Mouse (Mus musculus): Measurements from ENCODE around the gene Nod1. TPM values are rescaled to one million over a fixed set of nuclear protein-coding genes. Genes with fewer than 3 reads are reported as not detected.

The Nod1 gene
- polyA plus RNA-seq, 1 experiment from 2014 or later: 3.0 TPM

DNA sequence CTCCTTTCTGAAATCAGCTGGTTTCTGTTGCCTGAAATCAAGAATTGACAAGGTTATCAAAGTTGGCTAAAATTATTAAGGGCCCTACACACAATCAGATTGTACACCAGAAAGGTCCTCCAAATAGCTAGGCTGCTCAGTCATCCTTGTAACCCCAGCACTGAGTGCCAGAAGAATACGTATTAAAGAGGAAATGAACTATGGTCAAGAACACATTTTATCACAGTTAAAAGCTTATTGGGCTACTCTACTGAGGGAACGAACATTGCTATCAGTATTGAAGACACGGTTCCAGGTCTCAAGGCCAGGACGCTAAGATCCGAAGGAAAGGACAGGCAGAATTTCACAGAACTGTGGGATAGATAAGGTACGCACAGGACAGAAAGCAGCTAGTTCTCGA, 19.7 kb upstream of the Nod1 start:
- ATAC-seq (ENCODE audit: insufficient read depth, low FRiP score, low TSS enrichment) (no peak), DNase-seq (ENCODE audit: low spot score) (no peak)
- peak overlapping the region; percentile 51 for H3K4me3 ChIP-seq (ENCODE audit: low read depth, low read length)
- 0 out of 2 replicates have a peak, but pooled peaks cover 2% of the 10 kb centered on the region for H3K4me1 ChIP-seq (ENCODE audit: control insufficient read depth, insufficient read depth, low read length)
- H3K36me3 ChIP-seq (ENCODE audit: control insufficient read depth, insufficient read depth, low read length): no peaks in the 10 kb centered on the region
- peak overlapping the region; percentile 86 for H3K4me2 ChIP-seq (ENCODE audit: low read depth)
- H3K9me3 ChIP-seq (ENCODE audit: control insufficient read depth, low read length): no peaks in the 10 kb centered on the region
- no peaks in the 10 kb centered on the region for H3K27me3 ChIP-seq (ENCODE audit: control insufficient read depth, insufficient read depth, low read length)
- 11% methylated on average over 7 of the region's 7 CpGs for WGBS
- 0 out of 2 replicates have a peak overlapping the region, but pooled peaks have one; percentile 20 for H3K27ac ChIP-seq (ENCODE audit: low read depth, low read length)
- H3K9ac ChIP-seq (ENCODE audit: low read length): peak overlapping the region; percentile 60

DNA sequence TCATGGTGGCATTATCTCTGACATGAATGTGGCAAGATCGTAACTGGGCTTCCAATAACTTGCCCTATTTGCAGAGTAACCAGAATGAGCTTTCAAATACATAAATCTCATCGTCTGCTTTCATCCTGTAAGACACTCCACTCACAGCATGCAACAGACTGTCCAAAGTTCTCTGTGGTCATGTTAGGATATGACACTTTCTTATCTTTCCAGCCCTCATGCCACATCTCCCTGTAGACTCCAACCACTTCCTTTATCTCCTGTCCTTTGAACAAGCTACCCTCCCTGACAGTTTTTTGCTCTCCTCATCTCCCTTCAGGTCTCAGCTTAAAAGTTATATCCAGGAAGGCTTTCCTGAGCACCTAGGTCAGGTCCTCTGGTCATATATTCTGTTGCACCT, 18.8 kb upstream of the Nod1 start:
- DNase-seq (ENCODE audit: low spot score): no peak
- H3K4me1 ChIP-seq (ENCODE audit: control insufficient read depth, insufficient read depth, low read length): 0 out of 2 replicates have a peak, but pooled peaks cover 2% of the 10 kb centered on the region
- WGBS: 89% methylated on average over 2 of the region's 2 CpGs

DNA sequence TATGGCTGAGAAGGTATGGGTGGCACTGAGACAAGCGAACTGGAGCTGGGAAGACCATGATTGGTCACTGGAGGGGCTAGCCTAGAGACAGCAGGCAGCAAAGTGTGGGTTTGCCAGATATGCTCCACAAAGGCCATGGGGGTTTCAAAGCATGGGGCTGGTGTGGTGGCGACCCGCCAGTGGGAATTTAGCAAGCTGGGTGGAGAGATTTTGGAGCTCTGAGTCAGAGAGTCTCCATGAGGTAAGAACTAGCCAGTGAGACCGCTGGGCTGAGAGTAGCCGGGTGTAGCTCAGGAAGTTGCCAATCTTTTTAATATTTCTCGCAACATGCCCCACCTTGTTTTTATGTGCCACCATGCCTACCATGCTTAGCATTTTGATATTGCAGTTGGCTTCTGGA, 15.7 kb upstream of the Nod1 start:
- no peak for ATAC-seq (ENCODE audit: insufficient read depth, low FRiP score, low TSS enrichment)
- no peak overlapping the region for H3K27ac ChIP-seq (ENCODE audit: low read depth, low read length)
- H3K9ac ChIP-seq (ENCODE audit: low read length): no peak overlapping the region
- no peak overlapping the region for H3K4me2 ChIP-seq (ENCODE audit: low read depth)
- H3K9me3 ChIP-seq (ENCODE audit: control insufficient read depth, low read length): no peaks in the 10 kb centered on the region
- no peaks in the 10 kb centered on the region for H3K27me3 ChIP-seq (ENCODE audit: control insufficient read depth, insufficient read depth, low read length)
- 0 out of 2 replicates have a peak, but pooled peaks cover 2% of the 10 kb centered on the region for H3K4me1 ChIP-seq (ENCODE audit: control insufficient read depth, insufficient read depth, low read length)
- H3K4me3 ChIP-seq (ENCODE audit: low read depth, low read length): no peak overlapping the region
- WGBS: 93% methylated on average over 6 of the region's 6 CpGs
- DNase-seq (ENCODE audit: low spot score): no peak
- no peaks in the 10 kb centered on the region for H3K36me3 ChIP-seq (ENCODE audit: control insufficient read depth, insufficient read depth, low read length)

More for the DNA sequence above, 18.8 kb upstream of the Nod1 start:
- no peaks in the 10 kb centered on the region for H3K27me3 ChIP-seq (ENCODE audit: control insufficient read depth, insufficient read depth, low read length)
- no peak overlapping the region for H3K4me3 ChIP-seq (ENCODE audit: low read depth, low read length)
- H3K27ac ChIP-seq (ENCODE audit: low read depth, low read length): no peak overlapping the region
- H3K4me2 ChIP-seq (ENCODE audit: low read depth): no peak overlapping the region
- H3K9me3 ChIP-seq (ENCODE audit: control insufficient read depth, low read length): no peaks in the 10 kb centered on the region
- no peak for ATAC-seq (ENCODE audit: insufficient read depth, low FRiP score, low TSS enrichment)
- no peaks in the 10 kb centered on the region for H3K36me3 ChIP-seq (ENCODE audit: control insufficient read depth, insufficient read depth, low read length)
- H3K9ac ChIP-seq (ENCODE audit: low read length): no peak overlapping the region

DNA sequence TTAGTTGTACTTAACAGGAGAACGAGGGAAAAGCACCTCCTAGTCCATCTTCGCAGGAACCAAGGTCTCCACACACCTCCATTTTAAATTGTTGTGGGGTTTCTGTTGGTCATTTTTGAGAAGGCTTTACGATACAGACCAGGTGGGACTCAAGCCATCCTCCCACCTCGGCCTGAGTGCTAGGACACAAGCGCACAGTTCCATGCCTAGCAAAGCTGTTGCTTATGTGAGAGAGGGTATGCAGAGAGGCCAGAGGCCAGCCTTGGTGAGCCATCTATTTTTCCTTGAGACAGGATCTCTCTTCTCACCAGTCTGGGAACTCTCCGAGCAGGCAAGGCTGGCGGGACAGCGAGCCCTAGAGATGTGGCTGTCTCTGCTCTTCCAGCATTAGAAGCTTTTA, 11.7 kb upstream of the Nod1 start:
- DNase-seq (ENCODE audit: low spot score) (no peak), ATAC-seq (ENCODE audit: insufficient read depth, low FRiP score, low TSS enrichment) (no peak)
- no peak overlapping the region for H3K4me3 ChIP-seq (ENCODE audit: low read depth, low read length)
- 96% methylated on average over 8 of the region's 8 CpGs for WGBS
- no peaks in the 10 kb centered on the region for H3K36me3 ChIP-seq (ENCODE audit: control insufficient read depth, insufficient read depth, low read length)
- no peak overlapping the region for H3K27ac ChIP-seq (ENCODE audit: low read depth, low read length)
- H3K9ac ChIP-seq (ENCODE audit: low read length): no peak overlapping the region
- H3K4me2 ChIP-seq (ENCODE audit: low read depth): no peak overlapping the region
- H3K27me3 ChIP-seq (ENCODE audit: control insufficient read depth, insufficient read depth, low read length): no peaks in the 10 kb centered on the region
- no peaks in the 10 kb centered on the region for H3K9me3 ChIP-seq (ENCODE audit: control insufficient read depth, low read length)
- no peaks in the 10 kb centered on the region for H3K4me1 ChIP-seq (ENCODE audit: control insufficient read depth, insufficient read depth, low read length)

DNA sequence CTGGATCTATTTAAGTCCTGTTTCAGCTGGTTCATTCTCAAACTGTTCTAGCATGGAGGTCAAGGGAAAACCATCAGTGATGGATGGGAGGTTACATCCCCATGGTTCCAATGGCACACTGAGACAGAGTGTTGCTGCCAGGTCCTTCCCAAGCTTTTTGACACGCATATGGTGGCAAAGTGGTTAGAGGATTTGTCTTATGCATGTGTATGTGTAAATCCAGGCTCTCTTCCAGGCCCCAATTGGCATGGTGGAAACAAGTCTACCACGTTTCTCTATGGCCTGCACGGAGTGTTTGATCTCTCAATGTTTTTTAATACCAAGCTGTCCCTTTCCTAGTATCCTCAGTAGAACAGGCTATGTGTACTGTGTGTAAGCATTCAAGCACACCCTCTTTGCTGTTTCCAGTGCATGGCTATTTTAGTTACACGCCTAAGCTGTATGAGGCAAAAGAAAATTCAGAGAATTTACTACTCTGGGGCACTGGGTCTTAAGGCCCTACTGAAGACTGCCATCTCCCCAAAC, 11.2 kb upstream of the Nod1 start:
- ATAC-seq (ENCODE audit: insufficient read depth, low FRiP score, low TSS enrichment) (no peak), DNase-seq (ENCODE audit: low spot score) (no peak)
- H3K27me3 ChIP-seq (ENCODE audit: control insufficient read depth, insufficient read depth, low read length): no peaks in the 10 kb centered on the region
- no peaks in the 10 kb centered on the region for H3K4me1 ChIP-seq (ENCODE audit: control insufficient read depth, insufficient read depth, low read length)
- H3K36me3 ChIP-seq (ENCODE audit: control insufficient read depth, insufficient read depth, low read length): no peaks in the 10 kb centered on the region
- H3K4me3 ChIP-seq (ENCODE audit: low read depth, low read length): no peak overlapping the region
- no peak overlapping the region for H3K9ac ChIP-seq (ENCODE audit: low read length)
- no peak overlapping the region for H3K4me2 ChIP-seq (ENCODE audit: low read depth)
- 93% methylated on average over 4 of the region's 4 CpGs for WGBS
- no peaks in the 10 kb centered on the region for H3K9me3 ChIP-seq (ENCODE audit: control insufficient read depth, low read length)
- H3K27ac ChIP-seq (ENCODE audit: low read depth, low read length): no peak overlapping the region

DNA sequence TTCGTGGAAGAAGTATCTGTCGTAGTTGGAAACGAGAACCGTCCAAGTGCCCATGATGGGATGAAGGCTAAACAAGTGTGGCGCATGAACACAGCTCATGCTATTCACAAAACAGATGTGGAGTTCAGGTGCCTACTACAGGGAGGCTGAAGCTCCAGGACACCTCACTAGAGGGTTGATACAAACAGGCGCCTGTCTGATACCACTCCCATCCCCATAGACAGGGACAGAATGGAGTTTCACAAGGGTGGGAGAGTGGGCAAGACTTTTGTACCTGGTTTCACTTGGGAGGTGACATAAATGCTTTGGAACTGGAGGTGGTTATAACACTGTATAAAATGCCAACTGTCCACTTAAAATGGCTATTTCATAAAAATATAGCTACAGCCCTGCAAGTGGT, 7.0 kb upstream of the Nod1 start:
- DNase-seq (ENCODE audit: low spot score): no peak
- Histone ChIP-seq H3K4me2 (ENCODE audit: low read depth) (no peak overlapping the region), H3K27me3 (ENCODE audit: control insufficient read depth, insufficient read depth, low read length) (no peaks in the 10 kb centered on the region), H3K9me3 (ENCODE audit: control insufficient read depth, low read length) (no peaks in the 10 kb centered on the region), H3K4me1 (ENCODE audit: control insufficient read depth, insufficient read depth, low read length) (no peaks in the 10 kb centered on the region), H3K27ac (ENCODE audit: low read depth, low read length) (no peak overlapping the region), H3K4me3 (ENCODE audit: low read depth, low read length) (no peak overlapping the region), H3K9ac (ENCODE audit: low read length) (no peak overlapping the region), H3K36me3 (ENCODE audit: control insufficient read depth, insufficient read depth, low read length) (no peaks in the 10 kb centered on the region)
- ATAC-seq (ENCODE audit: insufficient read depth, low FRiP score, low TSS enrichment): no peak
- 92% methylated on average over 6 of the region's 6 CpGs for WGBS

DNA sequence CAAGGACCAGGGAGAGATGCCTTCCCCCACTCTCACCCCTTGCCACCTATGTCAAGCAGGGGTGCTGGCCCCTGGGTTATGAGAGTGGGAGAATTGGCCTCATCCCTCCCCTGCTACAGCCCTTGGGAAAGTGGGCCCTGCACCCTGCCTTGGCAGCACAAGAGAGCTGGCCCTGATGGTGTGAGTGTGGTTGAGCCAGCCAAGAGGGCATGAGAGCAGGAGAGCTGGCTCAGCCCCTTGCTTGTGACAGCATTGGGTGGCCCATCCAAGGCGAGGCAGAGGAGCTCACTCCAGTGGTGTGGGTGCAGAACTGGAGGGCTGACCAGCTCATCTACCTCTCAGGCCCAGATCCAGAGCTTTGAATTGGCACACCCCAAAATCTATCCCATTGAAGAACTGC, 3.2 kb upstream of the Nod1 start:
- Histone ChIP-seq H3K9me3 (ENCODE audit: control insufficient read depth, low read length) (no peaks in the 10 kb centered on the region), H3K27me3 (ENCODE audit: control insufficient read depth, insufficient read depth, low read length) (0 out of 2 replicates have a peak, but pooled peaks cover 5% of the 10 kb centered on the region), H3K9ac (ENCODE audit: low read length) (no peak overlapping the region), H3K27ac (ENCODE audit: low read depth, low read length) (no peak overlapping the region), H3K36me3 (ENCODE audit: control insufficient read depth, insufficient read depth, low read length) (no peaks in the 10 kb centered on the region), H3K4me1 (ENCODE audit: control insufficient read depth, insufficient read depth, low read length) (no peaks in the 10 kb centered on the region), H3K4me2 (ENCODE audit: low read depth) (no peak overlapping the region), H3K4me3 (ENCODE audit: low read depth, low read length) (no peak overlapping the region)
- DNase-seq (ENCODE audit: low spot score) (no peak), ATAC-seq (ENCODE audit: insufficient read depth, low FRiP score, low TSS enrichment) (no peak)
- 82% methylated on average over 1 of the region's 1 CpGs for WGBS

DNA sequence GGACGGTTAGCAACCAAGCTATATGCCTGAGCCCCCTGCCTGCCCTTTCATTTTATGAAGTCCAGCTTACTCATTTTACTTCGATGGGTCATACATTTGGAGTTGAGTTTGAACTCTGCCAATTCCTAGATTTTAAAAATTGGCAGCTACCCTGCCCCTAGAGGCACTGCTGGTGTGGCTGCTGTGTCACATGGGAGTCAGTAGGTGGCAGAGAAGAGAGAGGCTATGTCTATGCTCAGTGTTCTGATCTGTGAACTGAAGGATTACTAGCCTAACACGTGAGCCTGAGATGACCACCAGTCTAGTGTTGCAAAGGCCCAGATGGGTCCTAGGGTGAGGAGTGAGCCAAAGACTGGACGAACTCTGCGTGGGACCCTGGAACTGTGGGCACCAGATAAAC, 2.1 kb upstream of the Nod1 start:
- Histone ChIP-seq H3K36me3 (ENCODE audit: control insufficient read depth, insufficient read depth, low read length) (no peaks in the 10 kb centered on the region), H3K27me3 (ENCODE audit: control insufficient read depth, insufficient read depth, low read length) (0 out of 2 replicates have a peak, but pooled peaks cover 5% of the 10 kb centered on the region), H3K4me2 (ENCODE audit: low read depth) (no peak overlapping the region), H3K27ac (ENCODE audit: low read depth, low read length) (no peak overlapping the region), H3K9ac (ENCODE audit: low read length) (no peak overlapping the region), H3K4me3 (ENCODE audit: low read depth, low read length) (no peak overlapping the region), H3K4me1 (ENCODE audit: control insufficient read depth, insufficient read depth, low read length) (no peaks in the 10 kb centered on the region), H3K9me3 (ENCODE audit: control insufficient read depth, low read length) (no peaks in the 10 kb centered on the region)
- peak; percentile 35; the same call in 1 of the 2 replicates for ATAC-seq (ENCODE audit: insufficient read depth, low FRiP score, low TSS enrichment)
- no peak for DNase-seq (ENCODE audit: low spot score)
- WGBS: 63% methylated on average over 5 of the region's 5 CpGs

DNA sequence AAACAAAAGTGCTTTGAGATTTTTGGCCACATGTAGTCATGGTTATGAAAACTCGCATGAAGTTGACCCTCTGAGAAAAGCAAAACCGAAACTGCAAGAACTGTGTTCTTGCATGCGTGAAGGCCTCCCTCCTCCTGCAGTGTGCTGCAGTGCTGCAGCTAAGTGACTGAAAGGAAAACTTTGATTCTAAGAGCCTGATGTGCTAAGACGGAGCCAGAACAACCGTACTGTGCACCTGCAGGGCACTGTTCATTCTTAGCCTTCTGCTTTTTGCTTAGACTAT, 458 bp upstream of the Nod1 start:
- H3K9ac ChIP-seq (ENCODE audit: low read length): no peak overlapping the region
- WGBS: 19% methylated on average over 5 of the region's 5 CpGs
- peak overlapping the region; percentile 87 for H3K4me2 ChIP-seq (ENCODE audit: low read depth)
- H3K27me3 ChIP-seq (ENCODE audit: control insufficient read depth, insufficient read depth, low read length): 0 out of 2 replicates have a peak, but pooled peaks cover 5% of the 10 kb centered on the region
- no peaks in the 10 kb centered on the region for H3K36me3 ChIP-seq (ENCODE audit: control insufficient read depth, insufficient read depth, low read length)
- no peaks in the 10 kb centered on the region for H3K9me3 ChIP-seq (ENCODE audit: control insufficient read depth, low read length)
- H3K4me1 ChIP-seq (ENCODE audit: control insufficient read depth, insufficient read depth, low read length): no peaks in the 10 kb centered on the region
- ATAC-seq (ENCODE audit: insufficient read depth, low FRiP score, low TSS enrichment): no peak
- H3K27ac ChIP-seq (ENCODE audit: low read depth, low read length): no peak overlapping the region
- H3K4me3 ChIP-seq (ENCODE audit: low read depth, low read length): peak overlapping the region; percentile 56
- DNase-seq (ENCODE audit: low spot score): no peak

Measured in neural tube, embryonic 11.5 days (tissue).